ENCODE assay signal across 27 mouse cellular contexts in genomic region chr11:102481779-102482178, GRCm38 (mm10). TPM values are rescaled to one million over a fixed set of nuclear protein-coding genes. Genes with fewer than 3 reads are reported as not detected.
DNase-seq lines count a peak whose midpoint lies in the region; ATAC-seq lines count a peak whose summit lies in the region.
"Had no signal": no experiment of that assay in that cellular context is flagged by ENCODE, and none has a peak within 500 bp of the region (broad histone marks: within the 10 kb centered on the region; RNA-seq: fewer than 3 reads in every experiment).

No protein-coding gene starts in this region.

- intact Hi-C loops in heart, postnatal 10 days (cut with DNase I): no loop called here

- no peaks in the 10 kb centered on the region for H3K4me1 ChIP-seq in heart, embryonic 10.5 days
- 0 out of 2 replicates have a peak, but pooled peaks cover 1% of the 10 kb centered on the region for H3K4me1 ChIP-seq in liver, embryonic 12.5 days
- H3K4me1 ChIP-seq: embryonic facial prominence, embryonic 13.5 days; embryonic facial prominence, embryonic 15.5 days; forebrain, embryonic 10.5 days; forebrain, embryonic 12.5 days had no signal

- ATAC-seq in frontal cortex, adult (ENCODE audit: low TSS enrichment): peak; percentile 81; the same call in 1 of the 2 replicates
- no peak for ATAC-seq in liver, embryonic 12.5 days
- ATAC-seq: activated CD4-positive, CD25-positive, alpha-beta regulatory T cell, adult 4 months; forebrain, embryonic 14.5 days; forebrain, embryonic 16.5 days; Patski had no signal

- no peak for DNase-seq in frontal cortex, postnatal 25 days (ENCODE audit: low spot score in 2 of 2)
- DNase-seq in heart, embryonic 10.5 days (ENCODE audit: low spot score): peak; percentile 52
- DNase-seq in heart, postnatal 10 days: no peak
- peak; percentile 39 for DNase-seq in testis, postnatal 10 days (ENCODE audit: low spot score)
- no peak for DNase-seq in testis, postnatal 14 days (ENCODE audit: low spot score)
- peak; percentile 42 for DNase-seq in brain, adult 2 months (ENCODE audit: low read depth, low spot score)
- DNase-seq: adrenal gland, adult 8-10 months; adrenal gland, postnatal 14 days; adrenal gland, postnatal 36 days; cerebellum, adult 11 months; cerebellum, adult 18-20 months; cerebellum, adult 8-10 months; cerebellum, adult 9-11 months; cerebellum, postnatal 14 days; cerebellum, postnatal 36 days; embryo, embryonic 11 days had no signal

- no peaks in the 10 kb centered on the region for H3K9me3 ChIP-seq in heart, embryonic 10.5 days
- H3K9me3 ChIP-seq in liver, embryonic 12.5 days (replicated peaks): no peaks in the 10 kb centered on the region
- H3K9me3 ChIP-seq: embryonic facial prominence, embryonic 13.5 days; embryonic facial prominence, embryonic 15.5 days; forebrain, embryonic 10.5 days; forebrain, embryonic 12.5 days had no signal

- H3K9ac ChIP-seq in liver, embryonic 12.5 days: no peak overlapping the region
- H3K9ac ChIP-seq: embryonic facial prominence, embryonic 13.5 days; embryonic facial prominence, embryonic 15.5 days; forebrain, embryonic 12.5 days had no signal

- no peak overlapping the region for H3K27ac ChIP-seq in heart, embryonic 10.5 days
- H3K27ac ChIP-seq in liver, embryonic 12.5 days: no peak overlapping the region
- H3K27ac ChIP-seq: embryonic facial prominence, embryonic 13.5 days; embryonic facial prominence, embryonic 15.5 days; forebrain, embryonic 10.5 days; forebrain, embryonic 12.5 days had no signal

- peaks cover 87% of the 10 kb centered on the region for H3K36me3 ChIP-seq in heart, embryonic 10.5 days
- peaks cover 88% of the 10 kb centered on the region for H3K36me3 ChIP-seq in liver, embryonic 12.5 days

- no peaks in the 10 kb centered on the region for H3K27me3 ChIP-seq in heart, embryonic 10.5 days (ENCODE audit: insufficient read depth, poor library complexity, severe bottlenecking)
- H3K27me3 ChIP-seq in liver, embryonic 12.5 days (replicated peaks): no peaks in the 10 kb centered on the region
- H3K27me3 ChIP-seq: embryonic facial prominence, embryonic 13.5 days; embryonic facial prominence, embryonic 15.5 days; forebrain, embryonic 12.5 days; Patski had no signal

- H3K4me2 ChIP-seq in liver, embryonic 12.5 days: no peak overlapping the region
- H3K4me2 ChIP-seq: embryonic facial prominence, embryonic 13.5 days; embryonic facial prominence, embryonic 15.5 days; forebrain, embryonic 12.5 days had no signal

- 88% methylated on average over 10 of the region's 10 CpGs for WGBS in heart, embryonic 10.5 days
- WGBS in liver, embryonic 12.5 days (ENCODE audit: insufficient replicate concordance): 49% methylated on average over 10 of the region's 10 CpGs

- no peak overlapping the region for H3K4me3 ChIP-seq in heart, embryonic 10.5 days
- H3K4me3 ChIP-seq in liver, embryonic 12.5 days: no peak overlapping the region
- H3K4me3 ChIP-seq: embryonic facial prominence, embryonic 13.5 days; embryonic facial prominence, embryonic 15.5 days; erythroblast, embryonic 14.5 days; forebrain, embryonic 10.5 days; forebrain, embryonic 12.5 days had no signal

RNA-seq across cellular contexts. Expression of gene Itga2b, which starts 11.9 kb away (rescaled TPM):
- 13.2 and 19.5 TPM in 2 replicates for polyA plus RNA-seq in heart, embryonic 10.5 days (2016; fragmentation: Nextera tagmentation; extraction: Ambion mirVana)
- total RNA-seq in heart, postnatal 10 days (2021): 1 to 10 TPM; 2.8 to 4.6 TPM
- polyA plus RNA-seq in liver, embryonic 12.5 days (2016; fragmentation: Nextera tagmentation; extraction: Ambion mirVana): 82.1 and 88.2 TPM in 2 replicates

RNA-seq across cellular contexts. Expression of gene Fam171a2, which starts 34.3 kb away (rescaled TPM):
- 1.7 and 3.6 TPM in 2 replicates for polyA plus RNA-seq in heart, embryonic 10.5 days (2016; fragmentation: Nextera tagmentation; extraction: Ambion mirVana)
- total RNA-seq in heart, postnatal 10 days (2021): 10 to 100 TPM; 20.0 to 23.8 TPM
- polyA plus RNA-seq in liver, embryonic 12.5 days (2016; fragmentation: Nextera tagmentation; extraction: Ambion mirVana): 1.3 and 1.9 TPM in 2 replicates
- polyA plus RNA-seq: activated CD4-positive, CD25-positive, alpha-beta regulatory T cell, adult 4 months had no signal

RNA-seq across cellular contexts. Expression of gene Grn, which starts 51.7 kb away (rescaled TPM):
- polyA plus RNA-seq in heart, embryonic 10.5 days (2016; fragmentation: Nextera tagmentation; extraction: Ambion mirVana): 109 and 151 TPM in 2 replicates
- total RNA-seq in heart, postnatal 10 days (2021): 100 to 1,000 TPM; 189 to 192 TPM
- 55.8 and 58.1 TPM in 2 replicates for polyA plus RNA-seq in liver, embryonic 12.5 days (2016; fragmentation: Nextera tagmentation; extraction: Ambion mirVana)

Comparison
In these comparisons a context has a peak if more than half of its experiments do, and no peak if none do; other contexts are left out.
1. DNase-seq: peak in heart, embryonic 10.5 days (single experiment), testis, postnatal 10 days (single experiment) and brain, adult 2 months (single experiment); none in frontal cortex, postnatal 25 days (0 of 2), heart, postnatal 10 days (0 of 2) and testis, postnatal 14 days (single experiment).